Mouse (Mus musculus) gastrocnemius, adult 2 months (tissue): ENCODE data around the gene Pfkfb4. TPM values are rescaled to one million over a fixed set of nuclear protein-coding genes. Genes with fewer than 3 reads are reported as not detected.
A peak's percentile ranks its signal among the peaks of the same experiment; 100 is the strongest.

Experiments
- DNase-seq: peaks from one replicate; pipeline ENCODE4 v3.0.0; 2022
- H3K27ac ChIP-seq: fragments of 200-600 bp; 2 replicates; pipeline ENCODE4 v1.8.1; 2022; ENCODE audit warnings: mild to moderate bottlenecking
- H3K4me3 ChIP-seq: fragments of 200-600 bp; 2 replicates; pipeline ENCODE4 v1.8.1; 2022; ENCODE audit warnings: mild to moderate bottlenecking, moderate library complexity
- CTCF ChIP-seq: fragments of 200-600 bp; IDR thresholded peaks from 2 replicates; pipeline ENCODE4 v1.8.1; 2022; ENCODE audit warnings: antibody characterized with exemption, mild to moderate bottlenecking, moderate library complexity
- intact Hi-C: fragments of 180-260 bp; cut with DNase I; formaldehyde crosslinking; loops from one replicate; pipeline ENCODE4 v1.15.1; 2025
- microRNA-seq: library from miRNA; unstranded; fragments of <30 nt; microRNA quantifications from one replicate; pipeline ENCODE4 v1.2.0, GENCODE M21; 2021
- total RNA-seq, 2 experiments: library from RNA; stranded (reverse); gene quantifications; 2 replicates each; pipeline ENCODE4 v1.2.3; 2021

Gene Pfkfb4
- total RNA-seq, 2 experiments from 2014 or later = 26.4 to 58.3 TPM

DNA sequence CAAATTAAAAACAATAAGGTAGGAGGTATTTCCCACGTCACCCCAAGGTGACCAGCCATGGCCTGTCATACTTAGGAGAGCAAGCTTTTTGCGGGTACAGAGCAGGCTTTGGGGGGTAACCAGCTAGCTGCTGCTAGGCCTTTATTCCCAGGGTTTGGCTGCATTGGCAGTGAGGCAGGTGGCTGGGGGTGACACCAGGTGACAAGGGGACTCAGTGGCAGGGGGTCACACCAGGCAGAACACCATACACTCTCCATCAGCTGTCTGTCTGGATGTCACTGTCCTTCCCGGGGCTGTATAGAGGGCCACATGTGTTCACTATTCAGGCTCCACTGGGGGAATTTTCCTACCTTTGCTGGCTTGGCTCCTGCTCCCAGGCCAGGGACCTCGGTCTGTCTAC lies 65.3 kb downstream of the Pfkfb4 start:
- H3K27ac ChIP-seq = peak overlapping the region; percentile 93; the same call in 1 of the 2 replicates
- TF ChIP-seq CTCF = no peak
- intact Hi-C loops = loop anchor here (2.0 to 5.0 kb wide), 2 partner anchors 18 to 120 kb away; partner anchors contain the start of genes Shisa5 and Uqcrc1
- H3K4me3 ChIP-seq = peak overlapping the region; percentile 76
- DNase-seq = no peak

- no peak for DNase-seq
- no peak for TF ChIP-seq CTCF
- intact Hi-C loops = loop anchor here (2.0 to 5.0 kb wide), 2 partner anchors 19 to 120 kb away; partner anchors contain the start of genes Shisa5 and Uqcrc1
Measured at GRCm38 (mm10) chr9:109057543-109057942, 66.0 kb downstream of the Pfkfb4 start.

DNA sequence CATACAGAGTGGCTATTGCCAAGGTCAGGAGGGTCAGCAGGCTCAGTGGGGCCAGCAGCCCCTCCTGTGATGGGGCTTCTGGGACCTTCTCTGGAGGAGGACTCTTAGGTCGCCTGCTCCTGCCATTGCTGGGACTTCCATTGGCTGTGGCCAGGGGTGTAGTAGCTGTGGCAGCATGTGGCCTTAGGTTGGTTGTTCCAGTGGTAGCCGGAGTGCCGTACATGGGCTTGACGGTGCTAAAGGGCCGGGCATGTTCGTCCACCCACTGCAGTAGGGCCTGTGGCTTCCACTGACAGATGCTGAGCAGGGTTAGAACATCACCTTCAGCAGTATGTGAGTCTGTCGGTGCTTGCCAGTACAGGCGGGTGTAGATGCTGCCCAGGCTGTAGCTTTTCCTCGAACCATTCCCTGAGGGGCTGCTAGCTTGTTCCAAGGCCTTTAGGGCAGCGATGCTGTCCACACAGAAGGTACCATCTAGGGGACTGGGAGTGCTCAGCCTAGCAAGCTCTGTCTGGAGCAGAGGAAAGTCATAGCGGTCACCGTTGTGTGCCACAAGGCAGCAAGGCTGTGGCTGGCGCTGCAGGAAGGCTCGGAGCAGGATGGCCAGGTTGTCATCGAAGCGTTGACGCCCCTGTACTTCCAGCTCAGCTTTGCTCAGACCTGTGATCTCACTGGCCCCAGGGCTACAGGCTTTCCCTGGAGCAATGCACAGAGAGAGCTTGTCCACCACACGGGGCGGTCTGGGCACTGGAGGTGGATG lies 66.6 kb downstream of the Pfkfb4 start:
- H3K27ac ChIP-seq = peak overlapping the region; percentile 93
- intact Hi-C loops = loop anchor here (5.0 kb wide), 1 partner anchor 121 kb away; the partner anchor contains the start of gene Uqcrc1
- H3K4me3 ChIP-seq = peak overlapping the region; percentile 76
- no peak for TF ChIP-seq CTCF
- DNase-seq = no peak

More at GRCm38 (mm10) chr9:109057543-109057942, 66.0 kb downstream of the Pfkfb4 start:
- Histone ChIP-seq H3K27ac (peak overlapping the region; percentile 93), H3K4me3 (peak overlapping the region; percentile 76)

DNA sequence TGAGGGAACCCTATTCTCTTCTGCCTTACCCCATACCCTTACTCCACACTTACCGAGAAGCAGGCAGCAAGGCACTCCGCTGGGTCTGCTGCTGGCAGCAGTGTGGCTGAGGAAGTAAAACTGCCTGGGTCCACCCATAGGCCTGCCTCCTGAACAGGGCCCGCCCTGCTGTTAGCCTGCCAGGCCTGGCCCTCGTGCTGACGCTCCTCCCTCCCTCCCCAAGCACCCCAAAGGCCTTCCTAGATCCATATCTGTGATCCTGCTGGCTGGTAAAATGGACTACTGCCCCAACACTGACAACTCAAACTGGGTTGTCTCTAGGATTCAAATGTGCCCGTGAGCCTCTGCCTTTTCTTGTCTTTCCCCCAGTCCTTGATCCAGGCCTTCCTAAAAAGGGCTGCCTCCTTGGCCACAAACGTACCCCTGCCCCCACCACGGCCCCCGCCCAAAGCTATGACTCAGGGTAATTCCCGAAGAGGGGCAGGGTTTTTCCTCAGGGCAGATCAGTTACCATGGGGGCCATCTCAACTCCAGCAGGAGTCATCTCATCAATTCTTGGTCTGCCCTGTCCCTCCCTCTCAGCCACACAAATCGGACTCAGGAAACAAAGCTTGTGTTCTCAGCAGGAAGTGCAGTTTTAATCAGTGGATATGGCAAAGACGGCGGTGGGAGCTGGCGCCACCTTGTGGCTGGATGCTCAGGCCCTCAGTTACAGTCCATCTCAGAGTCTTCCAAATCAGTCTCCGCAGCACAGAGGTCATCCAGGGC lies 67.7 kb downstream of the Pfkfb4 start, which contains the start of gene Trex1:
Gene Trex1 (minus strand): TSS at position 599 of the 768 bp plus-strand sequence.
- TF ChIP-seq CTCF = peak; percentile 100
- intact Hi-C loops = loop anchor here (1.0 to 5.0 kb wide), 2 partner anchors 56 to 122 kb away; partner anchors contain the start of gene Uqcrc1
- peak; percentile 96 for DNase-seq
- Histone ChIP-seq H3K4me3 (peak within 1 kb of the TSS; percentile 76), H3K27ac (peak within 1 kb of the TSS; percentile 93)

DNA sequence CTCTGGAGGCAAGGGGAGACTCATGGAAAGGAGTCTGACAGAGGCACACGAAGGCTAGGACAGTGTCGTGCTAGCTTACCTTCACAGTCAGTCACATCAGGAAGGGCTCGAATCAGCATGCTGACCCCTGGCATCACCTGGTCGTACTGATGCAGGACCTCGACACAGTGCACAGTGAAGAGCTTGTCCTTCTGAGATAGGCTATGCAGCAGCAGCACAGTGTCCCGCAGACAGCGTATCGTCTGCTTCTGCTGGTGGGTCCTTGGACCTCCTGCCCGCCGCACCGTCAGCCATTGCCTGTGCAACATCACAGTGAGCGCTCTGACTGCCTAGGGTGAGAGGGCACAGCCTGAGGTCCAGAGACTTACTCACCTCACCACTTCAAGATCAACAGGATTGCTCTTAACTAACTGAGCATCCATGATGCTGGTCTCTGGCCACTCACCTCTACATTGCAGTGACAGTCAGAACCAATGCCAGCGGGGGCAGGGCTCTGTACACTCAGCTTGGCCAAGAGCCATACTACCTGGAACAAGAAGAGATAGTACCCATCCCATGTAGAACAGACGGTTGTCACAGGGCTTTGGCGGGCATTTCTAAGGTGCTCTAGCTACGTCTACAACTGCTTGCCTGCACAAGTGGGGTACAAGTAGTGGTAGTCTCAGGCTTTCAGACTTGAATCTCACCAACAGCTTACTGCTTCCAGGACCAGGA lies 68.8 kb downstream of the Pfkfb4 start:
- no peak overlapping the region for H3K4me3 ChIP-seq

DNA sequence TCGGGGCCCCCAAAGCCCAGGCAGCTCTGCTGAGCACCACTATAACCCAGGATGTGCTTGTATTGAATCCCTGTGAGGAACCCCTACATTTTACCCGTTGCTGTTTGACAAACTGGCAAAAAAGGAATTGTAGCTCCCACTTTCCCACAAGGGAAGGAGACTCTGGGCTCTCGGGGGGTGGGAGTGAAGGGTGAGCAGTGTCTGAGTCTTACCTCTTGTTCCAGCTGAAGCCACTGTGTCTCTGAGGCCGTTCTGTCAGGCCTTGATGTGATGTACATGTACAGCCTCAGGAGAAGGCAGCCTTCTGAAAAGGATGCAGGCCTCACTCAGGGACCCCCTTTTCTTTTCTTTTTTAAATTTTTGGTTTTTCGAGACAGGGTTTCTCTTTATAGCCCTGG lies 69.3 kb downstream of the Pfkfb4 start:
- TF ChIP-seq CTCF = no peak
- H3K27ac ChIP-seq = no peak overlapping the region
- intact Hi-C loops = no loop called here
- no peak overlapping the region for H3K4me3 ChIP-seq
- DNase-seq = no peak

More for the DNA sequence above, 68.8 kb downstream of the Pfkfb4 start:
- intact Hi-C loops = no loop called here
- no peak for TF ChIP-seq CTCF
- peak overlapping the region; percentile 93 for H3K27ac ChIP-seq
- DNase-seq = no peak

GRCm38 (mm10) chr9:109068095-109068735 lies 76.6 kb downstream of the Pfkfb4 start:
- no peak for DNase-seq
- no peak overlapping the region for H3K4me3 ChIP-seq
- no peak overlapping the region for H3K27ac ChIP-seq
- TF ChIP-seq CTCF = peak; percentile 14; the same call in 1 of the 2 replicates
- intact Hi-C loops = no loop called here

DNA sequence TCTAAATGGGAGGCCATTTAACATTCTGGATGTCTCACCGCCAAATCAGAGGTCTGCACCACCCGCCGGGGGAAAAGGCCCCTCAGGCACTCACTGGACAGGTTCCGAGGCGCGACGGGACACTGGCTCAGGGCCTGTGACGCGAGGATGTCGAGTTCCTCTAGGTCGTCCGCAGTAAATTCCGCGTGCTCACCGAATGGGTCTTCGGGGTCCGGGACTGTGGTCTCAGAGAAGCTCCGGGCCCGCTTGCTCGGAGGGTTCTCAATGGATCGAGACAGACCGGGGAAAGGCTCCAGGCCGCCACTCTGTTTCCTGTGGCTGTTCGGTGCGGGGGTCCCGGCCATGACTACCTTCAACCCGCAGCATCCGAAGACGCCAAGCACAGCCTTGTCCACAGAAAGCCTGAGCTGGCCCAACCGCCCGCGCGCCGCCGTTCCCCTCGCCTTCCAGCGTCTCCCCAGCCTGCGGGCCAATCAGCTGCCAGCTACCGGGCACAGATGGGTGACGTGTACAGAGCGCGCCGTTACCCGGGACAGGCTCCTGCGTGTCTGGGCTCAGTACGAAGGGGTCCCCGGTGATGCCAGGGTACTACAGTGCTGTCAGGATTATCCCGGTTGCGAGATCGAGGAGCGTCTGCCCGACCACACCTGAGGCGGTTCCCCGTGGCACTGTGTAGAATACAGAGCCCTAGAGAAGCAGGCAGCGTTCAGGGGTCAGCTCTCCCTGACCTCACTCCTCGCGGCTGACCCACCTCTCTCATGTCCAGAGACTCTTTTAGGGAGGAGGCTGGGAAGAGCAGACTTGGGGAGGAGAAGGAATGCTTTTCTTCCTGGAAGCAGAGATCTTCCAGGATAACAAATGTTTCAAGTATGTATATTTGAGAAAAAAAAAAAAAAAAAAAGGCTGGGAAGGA lies 82.3 kb downstream of the Pfkfb4 start, which contains the start of gene Atrip:
Gene Atrip (minus strand): TSS at position 464 of the 913 bp plus-strand sequence.
- intact Hi-C loops = no loop called here
- Histone ChIP-seq H3K27ac (peak within 1 kb of the TSS; percentile 93), H3K4me3 (peak within 1 kb of the TSS; percentile 98)
- DNase-seq = peak; percentile 95
- TF ChIP-seq CTCF = no peak

DNA sequence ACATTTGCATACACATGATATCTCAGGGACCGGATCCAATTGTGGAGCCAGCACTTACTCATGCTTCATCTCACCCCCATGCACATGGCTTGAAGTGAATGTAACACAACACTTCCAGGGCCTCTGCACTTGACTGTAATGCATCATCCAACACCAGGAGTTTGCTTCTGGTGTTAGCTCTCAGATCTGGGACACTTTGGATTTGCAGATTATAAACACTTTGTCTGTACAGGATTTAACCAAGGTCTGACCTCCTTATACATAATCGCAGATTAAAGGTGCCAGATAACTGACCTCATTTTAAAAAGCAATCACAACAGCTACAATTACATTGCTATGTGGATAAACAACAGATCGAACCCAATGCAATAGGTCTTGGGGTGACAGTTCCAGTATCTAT lies 88.9 kb downstream of the Pfkfb4 start:
- intact Hi-C loops = no loop called here
- TF ChIP-seq CTCF = no peak
- H3K4me3 ChIP-seq = no peak overlapping the region
- no peak overlapping the region for H3K27ac ChIP-seq
- DNase-seq = no peak

- Histone ChIP-seq H3K4me3 (peak overlapping the region; percentile 95), H3K27ac (peak overlapping the region; percentile 90)
- no peak for TF ChIP-seq CTCF
- intact Hi-C loops = no loop called here
- no peak for DNase-seq
Measured at GRCm38 (mm10) chr9:109081749-109082123, 90.2 kb downstream of the Pfkfb4 start.

Small RNA genes within 50 kb of the gene (microRNA-seq; reads per million reads assigned to microRNA genes)
- not detected for gene Mir711

Other genes starting within 250 kb of the Pfkfb4 start
- gene Ip6k2, start 208.0 kb upstream of the Pfkfb4 start, total RNA-seq = 10 to 100 TPM; 16.0 to 16.7 TPM
- gene Nckipsd, start 183.4 kb upstream of the Pfkfb4 start, total RNA-seq = 1 to 10 TPM; 3.6 to 5.3 TPM
- gene Celsr3, start 165.5 kb upstream of the Pfkfb4 start, total RNA-seq = under 1 TPM in 1 of 2 experiments, not detected in 1; 0.05 TPM
- 10 to 100 TPM; 15.7 to 21.2 TPM for gene Slc26a6, start 138.5 kb upstream of the Pfkfb4 start, total RNA-seq
- not detected for gene Tmem89, start 77.2 kb upstream of the Pfkfb4 start, total RNA-seq
- 1,000 to 10,000 TPM in 1 of 2 experiments, 100 to 1,000 TPM in 1; 834 to 1,182 TPM for gene Uqcrc1, start 55.1 kb upstream of the Pfkfb4 start, total RNA-seq
- gene Col7a1, start 38.2 kb upstream of the Pfkfb4 start, total RNA-seq = 1 to 10 TPM in 1 of 2 experiments, under 1 TPM in 1; 0.95 to 3.0 TPM
- 1 to 10 TPM in 1 of 2 experiments, under 1 TPM in 1; 0.47 to 1.1 TPM for gene Ucn2, start 5.8 kb upstream of the Pfkfb4 start, total RNA-seq
- gene Shisa5, start 46.8 kb downstream of the Pfkfb4 start, total RNA-seq = 10 to 100 TPM; 15.9 to 17.0 TPM
- gene Trex1, start 68.0 kb downstream of the Pfkfb4 start, total RNA-seq = 10 to 100 TPM; 13.2 TPM
- 1 to 10 TPM; 8.0 to 8.5 TPM for gene Atrip, start 82.3 kb downstream of the Pfkfb4 start, total RNA-seq
- 1 to 10 TPM; 6.5 to 7.9 TPM for gene Ccdc51, start 90.7 kb downstream of the Pfkfb4 start, total RNA-seq
- 100 to 1,000 TPM; 316 to 321 TPM for gene Tma7, start 90.8 kb downstream of the Pfkfb4 start, total RNA-seq
- gene Plxnb1, start 103.6 kb downstream of the Pfkfb4 start, total RNA-seq = 1 to 10 TPM in 1 of 2 experiments, under 1 TPM in 1; 0.54 to 1.1 TPM
- not detected for gene Fbxw21, start 170.3 kb downstream of the Pfkfb4 start, total RNA-seq
- gene Fbxw13, start 204.2 kb downstream of the Pfkfb4 start, total RNA-seq = not detected
- gene Fbxw20, start 243.0 kb downstream of the Pfkfb4 start, total RNA-seq = not detected